Mouse (Mus musculus) midbrain, embryonic 16.5 days (tissue): ENCODE data around the gene Olfr221. TPM values are rescaled to one million over a fixed set of nuclear protein-coding genes. Genes with fewer than 3 reads are reported as not detected.

Experiments used
- ATAC-seq: fragments of 200-750 bp; cut with Nextera tagmentation; 2 replicates; pipeline ENCODE4 v1.8.0; 2017; ENCODE audit warnings: moderate TSS enrichment
- H3K27ac ChIP-seq: fragments of 300-500 bp; sonication (generic); 2 replicates; pipeline ENCODE4 v1.5.1; 2014; ENCODE audit warnings: mild to moderate bottlenecking, low read length, mixed read lengths
- H3K27me3 ChIP-seq: fragments of 300-500 bp; sonication (generic); 2 replicates; pipeline ENCODE4 v1.6.1; 2014; ENCODE audit warnings: low read depth, low read length, mixed read lengths; ENCODE audit not compliant: control insufficient read depth, insufficient read depth
- H3K36me3 ChIP-seq: fragments of 300-500 bp; sonication (generic); 2 replicates; pipeline ENCODE4 v1.6.1; 2014; ENCODE audit warnings: mild to moderate bottlenecking, low read length, moderate library complexity, mixed read lengths; ENCODE audit not compliant: control insufficient read depth, insufficient read depth
- H3K4me1 ChIP-seq: fragments of 300-500 bp; sonication (generic); 2 replicates; pipeline ENCODE4 v1.6.1; 2014; ENCODE audit warnings: mild to moderate bottlenecking, low read length, mixed read lengths; ENCODE audit not compliant: control insufficient read depth, insufficient read depth
- H3K4me2 ChIP-seq: fragments of 300-500 bp; sonication (generic); 2 replicates; pipeline ENCODE4 v1.6.1; 2014; ENCODE audit warnings: mild to moderate bottlenecking, low read length, mixed read lengths
- H3K4me3 ChIP-seq: fragments of 300-500 bp; sonication (generic); 2 replicates; pipeline ENCODE4 v1.5.1; 2014; ENCODE audit warnings: low read depth, mild to moderate bottlenecking, low read length, moderate library complexity, mixed read lengths
- H3K9ac ChIP-seq: fragments of 300-500 bp; sonication (generic); 2 replicates; pipeline ENCODE4 v1.6.1; 2014; ENCODE audit warnings: low read depth, low read length, mixed read lengths
- H3K9me3 ChIP-seq: fragments of 300-500 bp; sonication (generic); replicated peaks from 2 replicates; pipeline ENCODE4 v1.6.1; 2014; ENCODE audit warnings: mild to moderate bottlenecking, low read length, mixed read lengths; ENCODE audit not compliant: control insufficient read depth, poor library complexity, severe bottlenecking
- WGBS: fragments of 180-500 bp; shearing (Covaris S2); extraction: QIAGEN DNeasy Blood & Tissue Kit; methylation state at CpG from one replicate; pipeline ENCODE4 v1.1.7; 2014; 5-methylcytosine and 5-hydroxymethylcytosine counted together
- polyA plus RNA-seq: library from polyadenylated mRNA; unstranded; fragments of >200 nt; fragmentation: Nextera tagmentation; extraction: Ambion mirVana; gene quantifications from 2 replicates; pipeline ENCODE4 v1.2.1, GENCODE M21; 2015

The Olfr221 gene
- polyA plus RNA-seq, 1 experiment from 2014 or later, result not detected

DNA sequence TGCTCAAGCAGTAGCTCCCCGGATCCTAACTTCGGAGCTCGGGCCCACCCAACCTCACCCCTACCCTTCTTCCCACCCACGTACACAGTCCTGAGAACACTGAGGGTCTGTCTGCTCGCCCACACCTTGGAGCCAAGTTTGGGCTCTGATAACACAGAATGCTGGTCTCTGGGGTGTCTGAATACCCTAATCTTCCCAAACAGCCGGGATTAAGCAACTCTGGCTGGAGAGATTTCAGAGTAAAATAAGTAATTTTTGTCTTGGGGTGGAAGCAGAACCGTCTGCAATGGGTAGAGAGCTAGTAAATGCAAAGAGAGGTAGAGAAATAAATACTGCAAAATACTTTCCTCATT lies 56.1 kb downstream of the Olfr221 start:
- 1% methylated on average over 7 of the region's 7 CpGs for WGBS
- peaks cover 26% of the 10 kb centered on the region for H3K36me3 ChIP-seq

DNA sequence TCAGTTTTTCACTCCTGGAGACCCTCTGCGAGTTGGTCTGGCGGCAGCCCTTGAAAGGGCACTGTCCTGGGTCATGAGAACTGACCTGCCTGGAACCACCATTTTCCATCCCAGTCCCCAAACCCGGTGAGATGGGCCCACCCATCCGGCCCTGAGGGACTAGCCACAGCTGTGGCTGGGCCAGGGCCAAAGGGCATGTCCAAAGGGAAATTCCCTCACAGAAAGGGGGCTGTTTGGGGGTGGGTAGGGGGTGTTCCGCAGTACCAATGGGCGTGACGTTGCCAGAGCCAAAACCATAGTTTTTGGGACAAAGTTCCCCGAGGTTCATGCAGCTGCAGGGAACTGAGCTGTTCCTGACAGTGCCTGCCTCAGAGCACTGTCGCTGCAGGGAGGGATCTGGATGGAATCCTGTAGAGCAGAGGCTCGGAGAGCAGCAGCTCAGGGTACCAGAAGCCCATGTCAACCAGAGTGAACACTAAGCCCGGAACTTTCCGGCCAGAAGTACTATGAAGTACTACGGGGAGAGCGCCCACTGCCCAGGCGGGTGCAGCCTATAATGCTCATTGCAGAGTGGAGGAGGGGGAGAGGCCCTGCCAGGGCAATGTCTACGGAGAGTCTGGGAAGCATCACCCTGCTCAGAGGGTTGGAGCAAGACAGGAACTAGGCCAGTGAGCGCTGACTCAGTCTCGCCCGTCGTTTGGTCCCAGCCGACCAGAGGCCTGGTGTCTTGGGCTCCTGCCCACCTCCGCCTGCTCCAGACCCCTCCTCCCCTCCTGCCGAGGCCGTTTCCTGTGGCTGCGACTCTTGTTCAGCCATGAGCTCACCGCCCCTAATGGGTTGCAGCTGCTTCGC lies 56.7 kb downstream of the Olfr221 start:
- peaks cover 29% of the 10 kb centered on the region for H3K4me1 ChIP-seq
- H3K36me3 ChIP-seq, result peaks cover 21% of the 10 kb centered on the region
- no peaks in the 10 kb centered on the region for H3K9me3 ChIP-seq
- peak overlapping the region; percentile 79 for H3K4me3 ChIP-seq
- ATAC-seq, result peak; percentile 50
- H3K27ac ChIP-seq, result peak overlapping the region; percentile 94
- WGBS, result 0% methylated on average over 27 of the region's 27 CpGs
- no peaks in the 10 kb centered on the region for H3K27me3 ChIP-seq
- peak overlapping the region; percentile 91 for H3K9ac ChIP-seq
- peak overlapping the region; percentile 97 for H3K4me2 ChIP-seq

More for the DNA sequence above, 56.1 kb downstream of the Olfr221 start:
- ATAC-seq, result no peak
- Histone ChIP-seq H3K4me2 (peak overlapping the region; percentile 97), H3K9ac (peak overlapping the region; percentile 91), H3K27ac (peak overlapping the region; percentile 94), H3K4me1 (peaks cover 29% of the 10 kb centered on the region), H3K27me3 (no peaks in the 10 kb centered on the region), H3K9me3 (no peaks in the 10 kb centered on the region), H3K4me3 (peak overlapping the region; percentile 79)

DNA sequence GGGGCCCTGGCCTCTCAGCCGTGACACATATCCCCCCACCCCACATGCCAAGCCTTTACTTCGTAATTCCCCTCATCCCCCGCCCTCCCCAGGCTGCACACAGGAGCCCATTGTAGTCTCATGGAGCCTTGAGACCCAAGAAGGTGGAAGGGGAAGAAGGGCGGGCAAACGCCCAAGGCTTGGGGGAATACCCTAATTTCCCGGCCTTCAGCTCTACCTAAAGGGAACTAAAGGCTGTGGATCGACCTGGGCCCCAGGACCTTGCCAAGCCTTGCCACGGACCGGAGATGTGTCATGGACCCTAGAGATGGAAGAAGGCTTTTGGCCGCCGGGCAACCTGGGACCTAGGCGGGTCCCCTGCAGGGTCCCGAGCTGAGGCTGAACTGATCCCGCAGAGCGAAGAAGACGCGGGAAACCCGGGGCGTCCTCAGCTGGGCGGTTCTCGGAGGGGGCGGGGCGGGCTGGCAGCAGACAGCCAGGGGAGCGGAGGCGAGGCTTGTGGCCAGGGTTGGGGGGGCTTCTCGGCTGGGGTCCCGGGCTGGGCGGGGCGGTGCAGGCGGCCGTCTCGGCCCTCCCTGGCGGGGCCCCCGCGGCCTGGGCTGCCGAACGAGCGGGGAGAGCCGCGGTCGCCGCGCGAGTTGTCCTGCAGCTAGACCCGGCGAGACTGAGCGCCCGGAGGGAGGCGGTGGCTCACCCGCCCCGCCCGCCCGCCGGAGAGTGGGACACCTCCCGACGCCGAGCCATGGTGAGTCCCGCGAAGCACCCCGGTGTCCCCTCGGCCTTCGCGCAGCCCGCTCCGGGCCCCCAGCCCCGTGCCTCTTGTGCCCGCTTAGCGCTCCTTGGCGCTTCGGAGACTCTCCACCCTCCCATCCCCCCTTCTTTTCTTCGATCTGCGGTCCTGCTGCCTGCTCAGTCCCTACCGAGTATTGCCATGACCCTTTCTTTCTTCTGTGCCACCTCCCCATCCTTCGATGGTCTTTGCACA lies 57.7 kb downstream of the Olfr221 start, which contains the start of gene Arhgef40:
TSS of gene Arhgef40 (plus strand) at position 473 of the 985 bp plus-strand sequence.
- ATAC-seq, result peak; percentile 90
- H3K4me1 ChIP-seq, result peaks cover 25% of the 10 kb centered on the region
- H3K9ac ChIP-seq, result peak within 1 kb of the TSS; percentile 91
- H3K27me3 ChIP-seq, result no peaks in the 10 kb centered on the region
- peak within 1 kb of the TSS; percentile 97 for H3K4me2 ChIP-seq
- H3K27ac ChIP-seq, result peak within 1 kb of the TSS; percentile 94
- H3K36me3 ChIP-seq, result peaks cover 13% of the 10 kb centered on the region
- H3K4me3 ChIP-seq, result peak within 1 kb of the TSS; percentile 79
- WGBS, result under 1% methylated on average over 61 of the region's 74 CpGs
- H3K9me3 ChIP-seq, result no peaks in the 10 kb centered on the region

Other genes starting within 250 kb of the Olfr221 start
- not detected in 2 replicates for gene AY358078, start 242.4 kb downstream of the Olfr221 start, polyA plus RNA-seq
- not detected in 2 replicates for gene Ear6, start 188.8 kb downstream of the Olfr221 start, polyA plus RNA-seq
- 86.5 and 92.0 TPM in 2 replicates for gene Mettl17, start 157.6 kb downstream of the Olfr221 start, polyA plus RNA-seq
- gene Slc39a2, start 149.6 kb downstream of the Olfr221 start, polyA plus RNA-seq, result 2.2 and 3.1 TPM in 2 replicates
- 196 and 269 TPM in 2 replicates for gene Ndrg2, start 128.3 kb downstream of the Olfr221 start, polyA plus RNA-seq
- not detected in 2 replicates for gene Tppp2, start 124.0 kb downstream of the Olfr221 start, polyA plus RNA-seq
- not detected in 2 replicates for gene Rnase13, start 119.7 kb downstream of the Olfr221 start, polyA plus RNA-seq
- gene Arhgef40, start 57.7 kb downstream of the Olfr221 start, polyA plus RNA-seq, result 78.0 and 79.7 TPM in 2 replicates
- 0.16 and 1.0 TPM in 2 replicates for gene Tmem253, start 26.8 kb downstream of the Olfr221 start, polyA plus RNA-seq
- 30.3 and 33.6 TPM in 2 replicates for gene Zfp219, start 21.7 kb downstream of the Olfr221 start, polyA plus RNA-seq
- gene Hnrnpc, start 61.6 kb upstream of the Olfr221 start, polyA plus RNA-seq, result 449 and 518 TPM in 2 replicates
- 45.9 and 46.5 TPM in 2 replicates for gene Rpgrip1, start 68.2 kb upstream of the Olfr221 start, polyA plus RNA-seq
- 38.0 and 46.6 TPM in 2 replicates for gene Supt16, start 155.0 kb upstream of the Olfr221 start, polyA plus RNA-seq
- gene Chd8, start 215.3 kb upstream of the Olfr221 start, polyA plus RNA-seq, result 43.1 and 45.5 TPM in 2 replicates
- 51.8 and 55.6 TPM in 2 replicates for gene Tox4, start 236.7 kb upstream of the Olfr221 start, polyA plus RNA-seq
- gene Rab2b, start 237.1 kb upstream of the Olfr221 start, polyA plus RNA-seq, result 62.5 and 65.9 TPM in 2 replicates